Mouse (Mus musculus) spleen, adult 2 months (tissue): ENCODE measurements around the gene Map3k10. TPM values are rescaled to one million over a fixed set of nuclear protein-coding genes. Genes with fewer than 3 reads are reported as not detected.

ENCODE experiments used
- DNase-seq, 2 experiments: peaks; one replicate each; pipeline versions ENCODE4 v3.0.0 to v3.0.0-alpha.2; 2012 to 2021; ENCODE audit warnings: low spot score in 2 of 2, low read depth in 1 of 2
- H3K27ac ChIP-seq: fragments of 200-500 bp; 2 replicates; pipeline ENCODE4 v1.5.1; 2012; ENCODE audit warnings: low read length, inconsistent platforms; ENCODE audit not compliant: insufficient read depth
- H3K27me3 ChIP-seq: fragments of 200-500 bp; 2 replicates; pipeline ENCODE4 v1.6.1; 2012; ENCODE audit warnings: mild to moderate bottlenecking, moderate library complexity, low read length, inconsistent platforms; ENCODE audit not compliant: control insufficient read depth, insufficient read depth
- H3K36me3 ChIP-seq: fragments of 200-500 bp; 2 replicates; pipeline ENCODE4 v1.6.1; 2012; ENCODE audit warnings: mild to moderate bottlenecking, low read length, inconsistent platforms; ENCODE audit not compliant: control insufficient read depth, insufficient read depth
- H3K4me1 ChIP-seq: fragments of 200-500 bp; 2 replicates; pipeline ENCODE4 v1.6.1; 2011; ENCODE audit warnings: inconsistent platforms; ENCODE audit not compliant: control insufficient read depth, insufficient read depth, insufficient read length
- H3K4me3 ChIP-seq: fragments of 200-500 bp; 2 replicates; pipeline ENCODE4 v1.5.1; 2011; ENCODE audit warnings: mild to moderate bottlenecking, inconsistent platforms; ENCODE audit not compliant: insufficient read depth, insufficient read length; ENCODE audit errors: extremely low read depth
- CTCF ChIP-seq: fragments of 200-500 bp; IDR thresholded peaks from 2 replicates; pipeline ENCODE4 v1.5.1; 2011; ENCODE audit warnings: mild to moderate bottlenecking, inconsistent platforms; ENCODE audit not compliant: insufficient read depth, insufficient read length, insufficient replicate concordance; ENCODE audit errors: extremely low read depth
- POLR2A ChIP-seq: fragments of 200-500 bp; IDR thresholded peaks from 2 replicates; pipeline ENCODE4 v1.6.1; 2011; ENCODE audit warnings: low read depth, low read length, inconsistent platforms
- WGBS: fragments of 180-500 bp; shearing (Covaris S2); methylation state at CpG from one replicate; pipeline ENCODE4 v1.1.7; 2018; 5-methylcytosine and 5-hydroxymethylcytosine counted together
- polyA plus RNA-seq: library from polyadenylated mRNA; depleted of rRNA; stranded (reverse); fragments of >200 nt; gene quantifications from 2 replicates; pipeline ENCODE4 v1.2.3, GENCODE M21; 2012; rRNA removed

Gene Map3k10
- 16.1 and 22.2 TPM in 2 replicates for polyA plus RNA-seq

GRCm38 (mm10) chr7:27674522-27675221, at the start of gene Map3k10:
Gene Map3k10 (minus strand): TSS chr7:27674598.
- H3K36me3 ChIP-seq: no peaks in the 10 kb centered on the region
- H3K27ac ChIP-seq: peak within 1 kb of the TSS; percentile 52
- no peak for TF ChIP-seq CTCF
- no peak for TF ChIP-seq POLR2A

GRCm38 (mm10) chr7:27721951-27722350, 47.6 kb upstream of the Map3k10 start:
- Histone ChIP-seq H3K4me1 (no peaks in the 10 kb centered on the region), H3K27ac (no peak overlapping the region), H3K4me3 (no peak overlapping the region), H3K27me3 (no peaks in the 10 kb centered on the region), H3K36me3 (no peaks in the 10 kb centered on the region)
- 92% methylated on average over 8 of the region's 8 CpGs for WGBS
- DNase-seq: no peak
- TF ChIP-seq POLR2A: no peak
- no peak for TF ChIP-seq CTCF

More at GRCm38 (mm10) chr7:27674522-27675221, at the start of gene Map3k10:
- Histone ChIP-seq H3K27me3 (no peaks in the 10 kb centered on the region; the same call in 1 of the 2 replicates), H3K4me1 (peaks cover 8% of the 10 kb centered on the region), H3K4me3 (peak within 1 kb of the TSS; percentile 64)
- 2% methylated on average over 31 of the region's 31 CpGs for WGBS
- DNase-seq: peak; percentile 85 to 94

GRCm38 (mm10) chr7:27710402-27710801, 36.0 kb upstream of the Map3k10 start:
- no peak overlapping the region for H3K4me3 ChIP-seq
- no peaks in the 10 kb centered on the region for H3K27me3 ChIP-seq
- no peaks in the 10 kb centered on the region for H3K4me1 ChIP-seq
- no peak for DNase-seq
- 84% methylated on average over 7 of the region's 7 CpGs for WGBS
- no peak overlapping the region for H3K27ac ChIP-seq
- H3K36me3 ChIP-seq: no peaks in the 10 kb centered on the region
- no peak for TF ChIP-seq POLR2A
- no peak for TF ChIP-seq CTCF

- no peaks in the 10 kb centered on the region for H3K4me1 ChIP-seq
- no peaks in the 10 kb centered on the region for H3K36me3 ChIP-seq
- H3K27me3 ChIP-seq: no peaks in the 10 kb centered on the region
- H3K4me3 ChIP-seq: no peak overlapping the region
- no peak overlapping the region for H3K27ac ChIP-seq
- WGBS: 81% methylated on average over 3 of the region's 3 CpGs
- TF ChIP-seq CTCF (no peak), POLR2A (no peak)
- no peak for DNase-seq
Observed at GRCm38 (mm10) chr7:27696711-27697110, 22.3 kb upstream of the Map3k10 start.

- no peaks in the 10 kb centered on the region for H3K36me3 ChIP-seq
- 51% methylated on average over 5 of the region's 5 CpGs for WGBS
- no peaks in the 10 kb centered on the region for H3K4me1 ChIP-seq
- no peak overlapping the region for H3K27ac ChIP-seq
- H3K4me3 ChIP-seq: no peak overlapping the region
- peak in 1 of 2 experiments; percentile 30 for DNase-seq
- peak; percentile 64; the same call in 1 of the 2 replicates for TF ChIP-seq CTCF
- no peak for TF ChIP-seq POLR2A
- H3K27me3 ChIP-seq: no peaks in the 10 kb centered on the region
Observed at GRCm38 (mm10) chr7:27691076-27691475, 16.7 kb upstream of the Map3k10 start.

- TF ChIP-seq CTCF (no peak), POLR2A (no peak)
- WGBS: 1% methylated on average over 19 of the region's 19 CpGs
- Histone ChIP-seq H3K27me3 (no peaks in the 10 kb centered on the region), H3K4me3 (peak within 1 kb of the TSS; percentile 53), H3K36me3 (no peaks in the 10 kb centered on the region), H3K27ac (peak within 1 kb of the TSS; percentile 60), H3K4me1 (no peaks in the 10 kb centered on the region)
- peak; percentile 91 to 95 for DNase-seq
Observed at GRCm38 (mm10) chr7:27688815-27689612, 14.6 kb upstream of the Map3k10 start, which contains the start of gene Zfp607b. Gene Zfp607b (plus strand): TSS chr7:27689340.

GRCm38 (mm10) chr7:27688246-27688788, 13.9 kb upstream of the Map3k10 start:
- Histone ChIP-seq H3K36me3 (no peaks in the 10 kb centered on the region), H3K27me3 (no peaks in the 10 kb centered on the region), H3K27ac (no peak overlapping the region), H3K4me1 (no peaks in the 10 kb centered on the region), H3K4me3 (no peak overlapping the region)
- no peak for DNase-seq
- WGBS: 26% methylated on average over 14 of the region's 14 CpGs
- TF ChIP-seq CTCF: no peak
- no peak for TF ChIP-seq POLR2A
